Mouse (Mus musculus): ENCODE measurements at regions not wholly inside any gene's neighbourhood (a gene's known extent, or its start where the extent isn't known, plus 50 kb on each side); places are given as distances from the start of the nearest gene placed in this dataset.

- Histone ChIP-seq H3K27me3 (no peaks in the 10 kb centered on the region), H3K27ac (peak overlapping the region; percentile 100), H3K4me3 (no peak overlapping the region), H3K4me1 (peaks cover 68% of the 10 kb centered on the region), H3K36me3 (no peaks in the 10 kb centered on the region), H3K4me2 (no peak overlapping the region), H3K9ac (no peak overlapping the region), H3K9me3 (no peaks in the 10 kb centered on the region)
- ATAC-seq (ENCODE audit: insufficient number of reproducible peaks, insufficient read depth, low FRiP score, low TSS enrichment, low read depth): no peak
Observed at GRCm38 (mm10) chr2:30724521-30724920, 78.9 kb downstream of the 1700001O22Rik start.

- H3K4me2 ChIP-seq: no peak overlapping the region
- H3K4me1 ChIP-seq: peaks cover 78% of the 10 kb centered on the region
- 9% methylated on average over 10 of the region's 10 CpGs for WGBS
- H3K36me3 ChIP-seq: no peaks in the 10 kb centered on the region
- H3K9me3 ChIP-seq: no peaks in the 10 kb centered on the region
- H3K4me3 ChIP-seq: no peak overlapping the region
- no peaks in the 10 kb centered on the region for H3K27me3 ChIP-seq
- peak overlapping the region; percentile 100 for H3K27ac ChIP-seq
- ATAC-seq (ENCODE audit: insufficient number of reproducible peaks, insufficient read depth, low FRiP score, low TSS enrichment, low read depth): no peak
- H3K9ac ChIP-seq: peak overlapping the region; percentile 58; the same call in 1 of the 2 replicates
Observed at GRCm38 (mm10) chr2:30723059-30723587, 80.3 kb downstream of the 1700001O22Rik start.

GRCm38 (mm10) chr2:30722263-30723050 is 81.0 kb downstream of the 1700001O22Rik start:
- WGBS: 15% methylated on average over 7 of the region's 7 CpGs
- peaks cover 84% of the 10 kb centered on the region for H3K4me1 ChIP-seq
- no peaks in the 10 kb centered on the region for H3K27me3 ChIP-seq
- H3K27ac ChIP-seq: peak overlapping the region; percentile 100
- H3K4me2 ChIP-seq: peak overlapping the region; percentile 18
- ATAC-seq (ENCODE audit: insufficient number of reproducible peaks, insufficient read depth, low FRiP score, low TSS enrichment, low read depth): no peak
- no peaks in the 10 kb centered on the region for H3K9me3 ChIP-seq
- peak overlapping the region; percentile 58 for H3K9ac ChIP-seq
- peak overlapping the region; percentile 2; the same call in 1 of the 2 replicates for H3K4me3 ChIP-seq
- no peaks in the 10 kb centered on the region for H3K36me3 ChIP-seq

- H3K4me1 ChIP-seq: peaks cover 92% of the 10 kb centered on the region
- peak overlapping the region; percentile 2; the same call in 1 of the 2 replicates for H3K4me3 ChIP-seq
- peak overlapping the region; percentile 58 for H3K9ac ChIP-seq
- 14% methylated on average over 12 of the region's 12 CpGs for WGBS
- H3K9me3 ChIP-seq: no peaks in the 10 kb centered on the region
- no peaks in the 10 kb centered on the region for H3K27me3 ChIP-seq
- peak overlapping the region; percentile 18; the same call in 1 of the 2 replicates for H3K4me2 ChIP-seq
- peak overlapping the region; percentile 100 for H3K27ac ChIP-seq
- ATAC-seq (ENCODE audit: insufficient number of reproducible peaks, insufficient read depth, low FRiP score, low TSS enrichment, low read depth): peak; percentile 54
- H3K36me3 ChIP-seq: no peaks in the 10 kb centered on the region
Observed at GRCm38 (mm10) chr2:30721473-30722262, 81.8 kb downstream of the 1700001O22Rik start.

GRCm38 (mm10) chr2:30721048-30721461 is 82.4 kb downstream of the 1700001O22Rik start:
- peak overlapping the region; percentile 74; the same call in 1 of the 2 replicates for H3K4me2 ChIP-seq
- H3K4me3 ChIP-seq: no peak overlapping the region
- WGBS: 63% methylated on average over 5 of the region's 5 CpGs

GRCm38 (mm10) chr2:30720291-30720690 is 83.2 kb downstream of the 1700001O22Rik start:
- ATAC-seq (ENCODE audit: insufficient number of reproducible peaks, insufficient read depth, low FRiP score, low TSS enrichment, low read depth): no peak
- peak overlapping the region; percentile 74 for H3K4me2 ChIP-seq
- WGBS: 42% methylated on average over 5 of the region's 5 CpGs

More at GRCm38 (mm10) chr2:30721048-30721461, 82.4 kb downstream of the 1700001O22Rik start:
- H3K9ac ChIP-seq: no peak overlapping the region
- H3K36me3 ChIP-seq: no peaks in the 10 kb centered on the region
- peaks cover 96% of the 10 kb centered on the region for H3K4me1 ChIP-seq
- ATAC-seq (ENCODE audit: insufficient number of reproducible peaks, insufficient read depth, low FRiP score, low TSS enrichment, low read depth): no peak
- H3K27ac ChIP-seq: peak overlapping the region; percentile 100
- no peaks in the 10 kb centered on the region for H3K27me3 ChIP-seq
- no peaks in the 10 kb centered on the region for H3K9me3 ChIP-seq

GRCm38 (mm10) chr2:30719611-30720290 is 83.7 kb downstream of the 1700001O22Rik start:
- 25% methylated on average over 8 of the region's 8 CpGs for WGBS
- ATAC-seq (ENCODE audit: insufficient number of reproducible peaks, insufficient read depth, low FRiP score, low TSS enrichment, low read depth): no peak
- Histone ChIP-seq H3K4me2 (peak overlapping the region; percentile 74), H3K4me3 (peak overlapping the region; percentile 38), H3K9ac (peak overlapping the region; percentile 83), H3K4me1 (peaks cover 88% of the 10 kb centered on the region), H3K27ac (peak overlapping the region; percentile 100), H3K9me3 (no peaks in the 10 kb centered on the region), H3K27me3 (no peaks in the 10 kb centered on the region), H3K36me3 (no peaks in the 10 kb centered on the region)

More at GRCm38 (mm10) chr2:30720291-30720690, 83.2 kb downstream of the 1700001O22Rik start:
- Histone ChIP-seq H3K4me1 (peaks cover 93% of the 10 kb centered on the region), H3K9ac (peak overlapping the region; percentile 83), H3K4me3 (peak overlapping the region; percentile 38), H3K36me3 (no peaks in the 10 kb centered on the region), H3K27me3 (no peaks in the 10 kb centered on the region), H3K27ac (peak overlapping the region; percentile 100), H3K9me3 (no peaks in the 10 kb centered on the region)

GRCm38 (mm10) chr2:30718741-30719381 is 84.6 kb downstream of the 1700001O22Rik start:
- Histone ChIP-seq H3K27ac (peak overlapping the region; percentile 100), H3K27me3 (no peaks in the 10 kb centered on the region), H3K4me1 (peaks cover 82% of the 10 kb centered on the region), H3K9ac (peak overlapping the region; percentile 83), H3K36me3 (no peaks in the 10 kb centered on the region), H3K9me3 (no peaks in the 10 kb centered on the region), H3K4me2 (peak overlapping the region; percentile 74), H3K4me3 (peak overlapping the region; percentile 38)
- ATAC-seq (ENCODE audit: insufficient number of reproducible peaks, insufficient read depth, low FRiP score, low TSS enrichment, low read depth): peak; percentile 57
- under 1% methylated on average over 29 of the region's 29 CpGs for WGBS

- H3K9ac ChIP-seq: peak overlapping the region; percentile 83
- H3K4me1 ChIP-seq: peaks cover 82% of the 10 kb centered on the region
- peak overlapping the region; percentile 38 for H3K4me3 ChIP-seq
- peak; percentile 63 for ATAC-seq (ENCODE audit: insufficient number of reproducible peaks, insufficient read depth, low FRiP score, low TSS enrichment, low read depth)
- WGBS: under 1% methylated on average over 12 of the region's 12 CpGs
- peak overlapping the region; percentile 100 for H3K27ac ChIP-seq
- H3K27me3 ChIP-seq: no peaks in the 10 kb centered on the region
- no peaks in the 10 kb centered on the region for H3K9me3 ChIP-seq
- peak overlapping the region; percentile 74 for H3K4me2 ChIP-seq
- H3K36me3 ChIP-seq: no peaks in the 10 kb centered on the region
Observed at GRCm38 (mm10) chr2:30718329-30718675, 85.2 kb downstream of the 1700001O22Rik start.

- Histone ChIP-seq H3K4me2 (peak overlapping the region; percentile 74), H3K9ac (peak overlapping the region; percentile 60), H3K4me1 (peaks cover 82% of the 10 kb centered on the region), H3K9me3 (no peaks in the 10 kb centered on the region), H3K27me3 (no peaks in the 10 kb centered on the region), H3K36me3 (no peaks in the 10 kb centered on the region), H3K27ac (peak overlapping the region; percentile 100), H3K4me3 (no peak overlapping the region)
- WGBS: 9% methylated on average over 16 of the region's 16 CpGs
- ATAC-seq (ENCODE audit: insufficient number of reproducible peaks, insufficient read depth, low FRiP score, low TSS enrichment, low read depth): 0 out of 2 replicates have a peak, but pooled peaks have one; percentile 1
Observed at GRCm38 (mm10) chr2:30717566-30718328, 85.7 kb downstream of the 1700001O22Rik start.

All from embryonic facial prominence, embryonic 13.5 days (tissue).